Mouse (Mus musculus) layer of hippocampus, postnatal 10 days (tissue): ENCODE data around the gene Ccnd3. TPM values are rescaled to one million over a fixed set of nuclear protein-coding genes. Genes with fewer than 3 reads are reported as not detected.

Experiments used
- DNase-seq, 2 experiments: peaks; one replicate each; pipeline ENCODE4 v3.0.0; 2021; ENCODE audit warnings: low spot score in 2 of 2
- long read RNA-seq: library from polyadenylated mRNA; stranded (forward); transcript quantifications from one replicate; pipeline ENCODE4 v2.0.0, GENCODE M21; 2023
- total RNA-seq, 2 experiments: library from RNA; stranded (reverse); gene quantifications; 2 replicates each; pipeline ENCODE4 v1.2.3; 2021

Ccnd3 gene
- 10 to 100 TPM; 34.7 to 39.6 TPM for total RNA-seq
- long read RNA-seq, transcript Ccnd3-205 (5 exons, 1,977 nt) = major isoform, 38 of 44 reads
- long read RNA-seq, partial matches to known transcripts = 1 of 44 reads
- long read RNA-seq, other reads (novel, unspliced or antisense) = 4 of 44 reads

- peak; percentile 52 to 59 for DNase-seq
Observed at GRCm38 (mm10) chr17:47504941-47505346, at the start of gene Ccnd3. Ccnd3 (plus strand) TSS chr17:47505051.

GRCm38 (mm10) chr17:47458310-47458709 is 46.5 kb upstream of the Ccnd3 start:
- no peak for DNase-seq

GRCm38 (mm10) chr17:47458936-47459335 is 45.9 kb upstream of the Ccnd3 start:
- no peak for DNase-seq

GRCm38 (mm10) chr17:47459341-47459919 is 45.4 kb upstream of the Ccnd3 start:
- no peak for DNase-seq

GRCm38 (mm10) chr17:47461688-47462087 is 43.2 kb upstream of the Ccnd3 start:
- DNase-seq = no peak

- no peak for DNase-seq
Observed at GRCm38 (mm10) chr17:47462209-47462608, 42.6 kb upstream of the Ccnd3 start.

- no peak for DNase-seq
Observed at GRCm38 (mm10) chr17:47462728-47463388, 42.0 kb upstream of the Ccnd3 start.

- no peak for DNase-seq
Observed at GRCm38 (mm10) chr17:47464248-47464965, 40.4 kb upstream of the Ccnd3 start.

GRCm38 (mm10) chr17:47465016-47465415 is 39.8 kb upstream of the Ccnd3 start:
- no peak for DNase-seq

- DNase-seq = no peak
Observed at GRCm38 (mm10) chr17:47466284-47466683, 38.6 kb upstream of the Ccnd3 start.

- DNase-seq = no peak
Observed at GRCm38 (mm10) chr17:47467659-47468058, 37.2 kb upstream of the Ccnd3 start.

GRCm38 (mm10) chr17:47468063-47468462 is 36.8 kb upstream of the Ccnd3 start:
- no peak for DNase-seq

- DNase-seq = no peak
Observed at GRCm38 (mm10) chr17:47468466-47468865, 36.4 kb upstream of the Ccnd3 start.

GRCm38 (mm10) chr17:47469642-47470041 is 35.2 kb upstream of the Ccnd3 start:
- no peak for DNase-seq

- no peak for DNase-seq
Observed at GRCm38 (mm10) chr17:47470121-47470520, 34.7 kb upstream of the Ccnd3 start.

- no peak for DNase-seq
Observed at GRCm38 (mm10) chr17:47470686-47471085, 34.2 kb upstream of the Ccnd3 start.

GRCm38 (mm10) chr17:47472435-47473350 is 32.2 kb upstream of the Ccnd3 start:
- DNase-seq = no peak

GRCm38 (mm10) chr17:47473434-47473974 is 31.3 kb upstream of the Ccnd3 start:
- peak; percentile 43 to 49 for DNase-seq

GRCm38 (mm10) chr17:47474250-47474649 is 30.6 kb upstream of the Ccnd3 start:
- DNase-seq = no peak

- no peak for DNase-seq
Observed at GRCm38 (mm10) chr17:47475181-47475580, 29.7 kb upstream of the Ccnd3 start.

GRCm38 (mm10) chr17:47475714-47476113 is 29.1 kb upstream of the Ccnd3 start:
- DNase-seq = no peak
